Mouse (Mus musculus) heart, adult 2 months (tissue): ENCODE measurements around the gene Ago3. TPM values are rescaled to one million over a fixed set of nuclear protein-coding genes. Genes with fewer than 3 reads are reported as not detected.

Source experiments
- DNase-seq, 2 experiments: peaks; one replicate each; pipeline ENCODE4 v3.0.0; 2021
- H3K27ac ChIP-seq: fragments of 200-600 bp; 2 replicates; pipeline ENCODE4 v1.8.1; 2022
- H3K27me3 ChIP-seq: fragments of 200-500 bp; 2 replicates; pipeline ENCODE4 v1.6.1; 2012; ENCODE audit warnings: mild to moderate bottlenecking, low read length, inconsistent platforms, mixed read lengths; ENCODE audit not compliant: control insufficient read depth, insufficient read depth
- H3K36me3 ChIP-seq: fragments of 200-500 bp; 2 replicates; pipeline ENCODE4 v1.6.1; 2012; ENCODE audit warnings: low read length, inconsistent platforms; ENCODE audit not compliant: control insufficient read depth, insufficient read depth
- H3K4me1 ChIP-seq: fragments of 200-500 bp; 2 replicates; pipeline ENCODE4 v1.6.1; 2011; ENCODE audit warnings: low read length; ENCODE audit not compliant: control insufficient read depth, insufficient read depth
- H3K4me3 ChIP-seq: fragments of 200-600 bp; 2 replicates; pipeline ENCODE4 v1.8.1; 2022
- H3K79me2 ChIP-seq: fragments of 200-500 bp; replicated peaks from 2 replicates; pipeline ENCODE4 v1.6.1; 2012; ENCODE audit warnings: mild to moderate bottlenecking, inconsistent platforms, low read length, moderate library complexity, mixed read lengths; ENCODE audit not compliant: control insufficient read depth, insufficient read depth
- H3K9ac ChIP-seq: fragments of 200-500 bp; 2 replicates; pipeline ENCODE4 v1.6.1; 2012; ENCODE audit warnings: low read depth, mild to moderate bottlenecking, control low read depth, inconsistent platforms, low read length, mixed read lengths
- CTCF ChIP-seq: fragments of 200-600 bp; IDR thresholded peaks from 2 replicates; pipeline ENCODE4 v1.8.1; 2022; ENCODE audit warnings: antibody characterized with exemption, mild to moderate bottlenecking, moderate library complexity
- EP300 ChIP-seq: fragments of 200-500 bp; IDR thresholded peaks from 2 replicates; pipeline ENCODE4 v1.6.1; 2011; ENCODE audit warnings: low read depth, low read length, control low read depth; ENCODE audit not compliant: insufficient read depth
- POLR2A ChIP-seq: fragments of 200-500 bp; IDR thresholded peaks from 2 replicates; pipeline ENCODE4 v1.6.1; 2011; ENCODE audit warnings: mild to moderate bottlenecking, low read depth, low read length, control low read depth; ENCODE audit not compliant: insufficient read depth
- WGBS: fragments of 180-500 bp; shearing (Covaris S2); methylation state at CpG from one replicate; pipeline ENCODE4 v1.1.7; 2018; 5-methylcytosine and 5-hydroxymethylcytosine counted together
- intact Hi-C: fragments of 180-260 bp; cut with DNase I; formaldehyde crosslinking; loops from one replicate; pipeline ENCODE4 v1.15.1; 2025
- polyA plus RNA-seq: library from polyadenylated mRNA; depleted of rRNA; stranded (reverse); fragments of >200 nt; gene quantifications from 2 replicates; pipeline ENCODE4 v1.2.3, GENCODE M21; 2012
- total RNA-seq, 2 experiments: library from RNA; stranded (reverse); gene quantifications; 2 replicates each; pipeline ENCODE4 v1.2.3; 2021

Ago3 gene
- total and polyA plus RNA-seq, 3 experiments = 6.4 to 12.6 (median 11.0) TPM

- Histone ChIP-seq H3K9ac (no peak overlapping the region), H3K4me3 (no peak overlapping the region), H3K79me2 (no peaks in the 10 kb centered on the region), H3K4me1 (no peaks in the 10 kb centered on the region), H3K36me3 (no peaks in the 10 kb centered on the region), H3K27me3 (no peaks in the 10 kb centered on the region), H3K27ac (no peak overlapping the region)
- TF ChIP-seq EP300 (no peak), POLR2A (no peak), CTCF (no peak)
- intact Hi-C loops = no loop called here
- 89% methylated on average over 5 of the region's 5 CpGs for WGBS
- no peak for DNase-seq
These were observed 25.3 kb upstream of the Ago3 start for GRCm38 (mm10) chr4:126454547-126455254.

DNA sequence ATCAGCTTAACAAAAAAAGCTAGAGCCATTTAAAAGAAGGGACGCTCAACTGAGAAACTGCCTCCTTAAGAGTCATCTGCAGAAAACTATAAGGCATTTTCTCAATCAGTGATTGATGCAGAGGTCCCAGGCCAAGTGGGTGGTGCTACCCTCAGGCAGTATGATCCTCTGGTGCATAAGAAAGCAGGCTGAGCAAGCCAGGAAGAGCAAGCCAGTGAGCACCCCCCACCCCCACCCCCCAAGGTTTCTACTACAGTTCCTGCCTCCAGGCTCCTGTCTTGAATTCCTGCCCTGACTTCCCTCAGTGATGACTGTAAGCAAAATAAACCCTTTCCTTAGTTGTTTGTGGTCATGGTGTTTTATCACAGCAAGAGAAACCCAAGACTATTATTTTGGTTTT lies 20.9 kb upstream of the Ago3 start:
- H3K4me1 ChIP-seq = no peaks in the 10 kb centered on the region
- H3K27ac ChIP-seq = no peak overlapping the region
- DNase-seq = no peak
- WGBS = 97% methylated on average over 1 of the region's 1 CpGs
- H3K4me3 ChIP-seq = no peak overlapping the region
- TF ChIP-seq CTCF (no peak), EP300 (no peak), POLR2A (no peak)
- no peaks in the 10 kb centered on the region for H3K27me3 ChIP-seq
- intact Hi-C loops = no loop called here
- peaks cover 5% of the 10 kb centered on the region for H3K36me3 ChIP-seq
- H3K9ac ChIP-seq = no peak overlapping the region
- no peaks in the 10 kb centered on the region for H3K79me2 ChIP-seq

DNA sequence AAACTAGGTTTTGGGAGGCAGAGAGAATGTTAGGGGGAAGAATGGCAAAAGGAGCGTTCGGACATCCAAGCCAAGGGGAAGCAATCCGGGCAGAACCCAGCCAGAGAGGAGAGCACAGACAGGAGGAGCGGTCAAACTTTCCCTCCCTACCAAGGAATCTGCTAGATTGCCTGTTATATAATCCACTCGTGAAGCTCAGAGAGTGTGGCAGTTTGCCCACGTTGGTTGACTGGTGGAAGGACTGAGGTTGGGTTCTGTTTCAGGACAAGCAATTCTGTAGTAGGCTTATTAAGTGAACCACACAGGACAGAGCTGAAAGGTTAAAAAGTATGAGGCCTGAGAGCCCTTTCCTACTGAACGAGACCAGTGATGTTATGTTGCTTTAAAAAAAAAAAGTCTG lies 17.8 kb upstream of the Ago3 start:
- Histone ChIP-seq H3K4me3 (no peak overlapping the region), H3K4me1 (no peaks in the 10 kb centered on the region; the same call in 1 of the 2 replicates), H3K27me3 (no peaks in the 10 kb centered on the region), H3K36me3 (peaks cover 5% of the 10 kb centered on the region), H3K27ac (no peak overlapping the region), H3K9ac (no peak overlapping the region), H3K79me2 (no peaks in the 10 kb centered on the region)
- WGBS = 73% methylated on average over 7 of the region's 7 CpGs
- TF ChIP-seq POLR2A = no peak
- TF ChIP-seq CTCF = no peak
- TF ChIP-seq EP300 = no peak
- DNase-seq = no peak
- intact Hi-C loops = no loop called here

DNA sequence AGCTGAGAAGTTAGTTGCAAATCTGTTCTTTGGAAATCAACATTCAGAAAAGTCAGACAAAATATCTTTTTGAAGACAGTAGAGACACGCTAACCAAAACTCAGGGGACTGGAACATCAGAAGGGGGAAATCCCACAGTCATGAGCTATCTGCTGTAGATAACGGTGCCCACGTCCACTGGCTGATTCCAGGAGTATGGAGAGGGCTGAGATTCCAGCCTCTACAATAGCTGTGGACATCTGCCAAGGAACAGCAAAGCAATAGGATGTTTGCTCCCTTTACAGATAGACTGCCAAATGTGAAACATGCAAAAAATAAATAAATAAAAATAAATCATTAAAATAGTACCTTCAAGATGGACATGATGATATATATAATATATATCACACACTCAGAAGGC lies 15.2 kb upstream of the Ago3 start:
- Histone ChIP-seq H3K79me2 (no peaks in the 10 kb centered on the region), H3K9ac (no peak overlapping the region), H3K4me1 (no peaks in the 10 kb centered on the region; the same call in 1 of the 2 replicates), H3K4me3 (no peak overlapping the region), H3K27ac (no peak overlapping the region), H3K36me3 (peaks cover 5% of the 10 kb centered on the region), H3K27me3 (no peaks in the 10 kb centered on the region)
- 33% methylated on average over 3 of the region's 3 CpGs for whole genome bisulfite sequencing
- TF ChIP-seq CTCF = no peak
- TF ChIP-seq EP300 = no peak
- TF ChIP-seq POLR2A = no peak
- intact Hi-C loops = no loop called here
- DNase-seq = no peak

DNA sequence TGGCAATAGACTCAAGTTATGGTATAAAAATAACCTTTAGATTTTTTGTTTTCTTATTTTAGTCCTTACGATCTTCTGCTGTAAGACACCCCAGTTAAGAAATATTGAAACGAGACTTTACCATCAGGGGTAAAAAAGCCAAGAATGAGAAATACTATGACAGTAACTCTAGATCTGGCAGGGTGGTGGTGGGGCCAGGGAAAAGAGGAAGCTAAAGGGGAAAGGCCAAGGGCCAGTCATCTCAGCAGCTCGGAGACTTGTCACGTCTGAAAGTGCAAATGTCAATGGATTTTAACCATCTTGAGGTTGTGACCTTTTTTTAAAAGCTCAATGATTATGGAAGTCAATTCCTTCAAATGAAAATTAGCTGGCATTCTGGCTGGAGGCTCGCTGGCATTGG lies 8.9 kb upstream of the Ago3 start:
- H3K79me2 ChIP-seq = no peaks in the 10 kb centered on the region

DNA sequence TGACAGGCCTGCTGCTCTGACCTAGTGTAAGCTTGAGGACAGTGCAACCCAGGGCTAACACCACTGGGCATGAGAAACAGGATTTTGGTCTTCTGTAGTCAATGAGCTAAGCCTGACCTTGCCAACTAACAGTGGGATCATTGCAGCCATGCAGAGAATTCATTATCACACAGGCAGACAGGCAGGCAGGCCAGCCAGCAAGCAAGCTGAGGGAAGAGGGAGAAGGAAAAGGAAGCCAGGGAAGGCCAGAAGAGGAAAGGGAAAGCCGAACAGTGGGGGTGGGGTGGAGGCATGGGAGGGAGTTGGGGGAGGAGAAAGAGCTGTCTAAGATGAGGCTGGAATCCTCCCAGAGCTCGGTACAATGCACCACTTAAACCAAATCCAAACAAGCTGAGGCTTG lies 6.9 kb upstream of the Ago3 start:
- Histone ChIP-seq H3K36me3 (no peaks in the 10 kb centered on the region), H3K4me1 (no peaks in the 10 kb centered on the region), H3K27ac (no peak overlapping the region), H3K9ac (no peak overlapping the region), H3K4me3 (no peak overlapping the region), H3K79me2 (no peaks in the 10 kb centered on the region), H3K27me3 (no peaks in the 10 kb centered on the region)
- intact Hi-C loops = no loop called here
- WGBS = 13% methylated on average over 2 of the region's 2 CpGs
- DNase-seq = no peak
- TF ChIP-seq POLR2A (no peak), CTCF (no peak), EP300 (no peak)

More for the DNA sequence above, 8.9 kb upstream of the Ago3 start:
- H3K27ac ChIP-seq = no peak overlapping the region
- no peaks in the 10 kb centered on the region for H3K27me3 ChIP-seq
- H3K4me3 ChIP-seq = no peak overlapping the region
- intact Hi-C loops = no loop called here
- WGBS = 75% methylated on average over 5 of the region's 5 CpGs
- TF ChIP-seq EP300 (no peak), POLR2A (no peak), CTCF (no peak)
- H3K4me1 ChIP-seq = no peaks in the 10 kb centered on the region
- no peak for DNase-seq
- no peaks in the 10 kb centered on the region for H3K36me3 ChIP-seq
- no peak overlapping the region for H3K9ac ChIP-seq
